Mouse (Mus musculus): ENCODE measurements around the gene Neurl3. TPM values are rescaled to one million over a fixed set of nuclear protein-coding genes. Genes with fewer than 3 reads are reported as not detected.

Neurl3 gene
- polyA plus RNA-seq, 1 experiment from 2014 or later, result 14.1 TPM

DNA sequence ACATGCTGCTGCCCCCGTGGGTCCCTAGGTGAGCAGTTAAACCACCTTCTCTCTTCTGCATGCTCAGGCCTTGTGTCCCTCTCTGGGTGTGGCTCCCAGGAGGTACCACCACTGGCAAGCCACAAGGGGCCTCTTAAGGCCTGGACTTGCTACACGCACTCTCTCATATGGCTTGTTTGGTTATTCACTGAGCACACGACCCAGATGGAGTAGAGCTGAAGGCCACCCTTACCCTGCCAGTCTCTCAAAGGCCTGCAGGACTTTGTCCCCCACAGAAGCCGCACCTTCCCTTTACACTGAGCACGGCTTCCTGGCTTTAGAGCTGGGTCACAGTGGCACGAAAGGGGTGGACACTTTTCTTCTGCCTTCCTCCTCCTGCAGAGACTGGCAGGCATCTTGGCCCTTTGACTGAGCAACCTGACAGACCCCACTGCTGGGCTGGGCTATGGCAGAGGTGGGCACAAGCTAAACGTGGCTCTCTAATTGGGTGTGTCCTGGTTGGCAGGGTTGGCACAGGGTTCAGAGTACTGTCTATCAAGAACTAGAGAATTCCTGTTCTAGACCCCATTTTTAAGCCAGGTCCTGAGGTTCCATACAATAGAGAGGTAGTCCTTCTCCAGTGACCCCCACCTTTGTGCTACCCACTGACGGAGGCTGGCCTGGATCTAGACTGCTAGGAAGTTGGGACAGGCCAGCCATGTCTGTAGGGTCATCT lies 2.8 kb downstream of the Neurl3 start:
- no peak for ATAC-seq (replicated peaks; ENCODE audit: low FRiP score, low read depth)
- Histone ChIP-seq H3K4me1 (replicated peaks; ENCODE audit: insufficient read depth, low read length) (peaks cover 38% of the 10 kb centered on the region), H3K4me3 (replicated peaks; ENCODE audit: low read depth, low read length) (0 out of 2 replicates have a peak overlapping the region, but pooled peaks have one; percentile 3)

DNA sequence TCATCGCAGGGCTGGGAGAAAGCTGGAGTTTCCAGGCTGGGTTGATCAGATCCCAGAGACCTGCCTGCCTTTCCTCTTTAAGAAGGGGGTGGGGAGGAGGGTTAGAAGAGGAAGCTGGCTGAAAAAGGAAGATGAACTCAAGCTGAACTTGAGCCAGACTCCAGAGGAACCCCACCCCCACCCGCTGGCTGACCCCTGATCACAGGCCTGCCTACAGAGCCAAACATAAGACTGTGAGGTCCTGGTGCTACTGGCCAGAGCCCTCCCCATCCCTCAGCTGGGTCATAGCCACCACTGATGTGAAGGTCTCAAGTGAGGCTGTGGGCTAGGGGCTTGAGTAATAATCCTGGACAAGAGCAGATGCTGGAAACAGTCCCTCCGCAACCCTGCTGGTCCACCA lies 3.8 kb downstream of the Neurl3 start:
- DNase-seq (ENCODE audit: low spot score) (peak; percentile 81), ATAC-seq (replicated peaks; ENCODE audit: low FRiP score, low read depth) (peak; percentile 11; the same call in 1 of the 2 replicates)
- Histone ChIP-seq H3K36me3 (ENCODE audit: insufficient read depth, low read length) (no peaks in the 10 kb centered on the region), H3K4me1 (replicated peaks; ENCODE audit: insufficient read depth, low read length) (peaks cover 38% of the 10 kb centered on the region), H3K9me3 (replicated peaks; ENCODE audit: low read length) (no peaks in the 10 kb centered on the region), H3K27ac (peak overlapping the region; percentile 86), H3K4me3 (replicated peaks; ENCODE audit: low read depth, low read length) (no peak overlapping the region), H3K9ac (ENCODE audit: low read depth, low read length) (no peak overlapping the region; the same call in 1 of the 2 replicates), H3K27me3 (ENCODE audit: insufficient read depth, low read length) (no peaks in the 10 kb centered on the region), H3K4me2 (ENCODE audit: low read length) (peak overlapping the region; percentile 1)
- WGBS, result 36% methylated on average over 3 of the region's 3 CpGs
- no peak for TF ChIP-seq CTCF (IDR thresholded peaks at IDR 0.05; ENCODE audit: low read depth)

More for the DNA sequence above, 2.8 kb downstream of the Neurl3 start:
- H3K4me2 ChIP-seq (ENCODE audit: low read length), result peak overlapping the region; percentile 47
- H3K27me3 ChIP-seq (ENCODE audit: insufficient read depth, low read length), result no peaks in the 10 kb centered on the region
- H3K9me3 ChIP-seq (replicated peaks; ENCODE audit: low read length), result no peaks in the 10 kb centered on the region
- H3K9ac ChIP-seq (ENCODE audit: low read depth, low read length), result no peak overlapping the region
- peak overlapping the region; percentile 86 for H3K27ac ChIP-seq
- DNase-seq (ENCODE audit: low spot score), result no peak
- H3K36me3 ChIP-seq (ENCODE audit: insufficient read depth, low read length), result no peaks in the 10 kb centered on the region
- WGBS, result 58% methylated on average over 8 of the region's 8 CpGs
- TF ChIP-seq CTCF (IDR thresholded peaks at IDR 0.05; ENCODE audit: low read depth), result no peak

DNA sequence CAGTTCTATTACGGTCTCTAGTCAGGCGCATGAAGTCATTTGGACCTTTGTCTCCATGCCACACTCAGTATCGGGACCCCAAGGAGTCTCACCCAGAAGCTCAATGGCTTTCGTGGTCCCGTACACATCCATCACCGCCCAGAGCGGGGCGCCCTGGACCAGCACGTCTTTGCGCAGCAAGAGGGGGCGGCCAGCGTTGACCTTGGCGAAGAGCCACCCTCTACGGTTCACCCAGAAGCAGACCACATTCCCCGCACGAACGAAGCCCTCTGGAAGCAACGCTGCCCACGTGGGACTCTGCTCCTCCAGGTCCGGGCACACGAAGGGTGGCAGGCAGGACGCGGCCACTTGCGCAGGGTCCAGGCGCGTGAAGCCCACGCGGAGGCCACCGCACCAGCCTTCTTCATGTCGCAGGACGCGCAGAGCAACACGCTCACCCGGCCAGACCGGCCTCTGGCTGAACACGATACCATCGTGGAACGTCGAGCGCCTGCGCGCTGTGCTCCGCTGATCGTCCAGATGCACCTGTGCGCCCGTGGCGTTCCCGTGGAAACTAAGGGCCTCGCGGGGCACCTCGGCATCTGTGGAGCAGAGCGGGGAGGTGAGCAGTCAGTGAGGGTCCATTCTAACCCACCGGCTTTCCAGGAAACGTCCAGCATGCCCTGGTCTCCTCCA lies 5.2 kb downstream of the Neurl3 start:
- Histone ChIP-seq H3K36me3 (ENCODE audit: insufficient read depth, low read length) (no peaks in the 10 kb centered on the region), H3K4me2 (ENCODE audit: low read length) (peak overlapping the region; percentile 41), H3K4me3 (replicated peaks; ENCODE audit: low read depth, low read length) (no peak overlapping the region), H3K9ac (ENCODE audit: low read depth, low read length) (peak overlapping the region; percentile 35; the same call in 1 of the 2 replicates), H3K27ac (no peak overlapping the region), H3K9me3 (replicated peaks; ENCODE audit: low read length) (no peaks in the 10 kb centered on the region), H3K27me3 (ENCODE audit: insufficient read depth, low read length) (no peaks in the 10 kb centered on the region), H3K4me1 (replicated peaks; ENCODE audit: insufficient read depth, low read length) (peaks cover 32% of the 10 kb centered on the region)
- WGBS, result 54% methylated on average over 54 of the region's 54 CpGs
- no peak for TF ChIP-seq CTCF (IDR thresholded peaks at IDR 0.05; ENCODE audit: low read depth)
- ATAC-seq (replicated peaks; ENCODE audit: low FRiP score, low read depth), result no peak
- no peak for DNase-seq (ENCODE audit: low spot score)

DNA sequence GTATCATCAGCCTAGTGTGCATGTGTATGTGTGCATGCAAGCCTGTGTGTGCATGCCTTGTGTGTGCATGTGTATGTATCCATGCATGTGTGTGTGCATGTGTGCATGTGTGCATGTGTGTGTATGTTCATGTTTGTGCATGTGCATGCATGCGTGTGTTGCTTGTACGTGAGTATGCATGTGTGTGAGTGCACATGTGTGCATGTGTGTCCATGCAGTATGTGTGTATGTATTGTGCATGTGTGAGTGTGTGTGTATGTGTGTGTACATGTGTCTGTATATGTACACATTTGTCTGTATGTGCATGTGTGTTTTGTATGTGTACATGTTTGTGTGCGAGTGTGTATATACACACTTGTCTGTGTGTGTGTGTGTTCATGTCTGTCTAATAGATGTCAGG lies 6.9 kb downstream of the Neurl3 start:
- H3K9ac ChIP-seq (ENCODE audit: low read depth, low read length), result no peak overlapping the region
- no peaks in the 10 kb centered on the region for H3K9me3 ChIP-seq (replicated peaks; ENCODE audit: low read length)
- no peak overlapping the region for H3K4me3 ChIP-seq (replicated peaks; ENCODE audit: low read depth, low read length)
- 96% methylated on average over 3 of the region's 3 CpGs for WGBS
- no peak overlapping the region for H3K27ac ChIP-seq
- no peak for TF ChIP-seq CTCF (IDR thresholded peaks at IDR 0.05; ENCODE audit: low read depth)
- ATAC-seq (replicated peaks; ENCODE audit: low FRiP score, low read depth) (no peak), DNase-seq (ENCODE audit: low spot score) (no peak)
- H3K36me3 ChIP-seq (ENCODE audit: insufficient read depth, low read length), result no peaks in the 10 kb centered on the region
- peaks cover 26% of the 10 kb centered on the region for H3K4me1 ChIP-seq (replicated peaks; ENCODE audit: insufficient read depth, low read length)
- H3K4me2 ChIP-seq (ENCODE audit: low read length), result no peak overlapping the region
- no peaks in the 10 kb centered on the region for H3K27me3 ChIP-seq (ENCODE audit: insufficient read depth, low read length)

DNA sequence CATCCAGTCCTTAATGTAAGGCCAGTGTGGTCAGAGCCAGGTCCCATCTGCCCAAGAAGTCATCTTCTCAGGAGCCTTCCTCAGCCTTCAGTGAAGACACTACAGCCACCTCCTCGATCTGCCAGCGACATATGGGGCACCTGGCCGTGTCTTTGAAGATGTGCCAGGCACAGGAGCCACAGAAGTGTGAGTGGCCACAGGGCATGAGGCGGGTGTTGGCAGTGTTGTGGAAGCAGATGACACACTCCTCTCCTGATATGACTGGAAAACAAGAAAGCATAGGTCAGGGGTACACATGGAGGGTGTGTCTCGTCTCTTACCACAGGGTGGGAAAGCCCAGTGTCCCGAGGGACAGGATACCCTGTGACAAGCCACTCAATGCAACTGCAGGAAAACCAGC lies 8.2 kb downstream of the Neurl3 start:
- H3K27me3 ChIP-seq (ENCODE audit: insufficient read depth, low read length), result no peaks in the 10 kb centered on the region
- H3K9ac ChIP-seq (ENCODE audit: low read depth, low read length), result no peak overlapping the region
- 88% methylated on average over 6 of the region's 6 CpGs for WGBS
- no peak overlapping the region for H3K4me2 ChIP-seq (ENCODE audit: low read length)
- TF ChIP-seq CTCF (IDR thresholded peaks at IDR 0.05; ENCODE audit: low read depth), result no peak
- no peaks in the 10 kb centered on the region for H3K9me3 ChIP-seq (replicated peaks; ENCODE audit: low read length)
- no peak overlapping the region for H3K27ac ChIP-seq
- peaks cover 18% of the 10 kb centered on the region for H3K4me1 ChIP-seq (replicated peaks; ENCODE audit: insufficient read depth, low read length)
- H3K4me3 ChIP-seq (replicated peaks; ENCODE audit: low read depth, low read length), result no peak overlapping the region
- no peak for ATAC-seq (replicated peaks; ENCODE audit: low FRiP score, low read depth)
- no peaks in the 10 kb centered on the region for H3K36me3 ChIP-seq (ENCODE audit: insufficient read depth, low read length)
- no peak for DNase-seq (ENCODE audit: low spot score)

DNA sequence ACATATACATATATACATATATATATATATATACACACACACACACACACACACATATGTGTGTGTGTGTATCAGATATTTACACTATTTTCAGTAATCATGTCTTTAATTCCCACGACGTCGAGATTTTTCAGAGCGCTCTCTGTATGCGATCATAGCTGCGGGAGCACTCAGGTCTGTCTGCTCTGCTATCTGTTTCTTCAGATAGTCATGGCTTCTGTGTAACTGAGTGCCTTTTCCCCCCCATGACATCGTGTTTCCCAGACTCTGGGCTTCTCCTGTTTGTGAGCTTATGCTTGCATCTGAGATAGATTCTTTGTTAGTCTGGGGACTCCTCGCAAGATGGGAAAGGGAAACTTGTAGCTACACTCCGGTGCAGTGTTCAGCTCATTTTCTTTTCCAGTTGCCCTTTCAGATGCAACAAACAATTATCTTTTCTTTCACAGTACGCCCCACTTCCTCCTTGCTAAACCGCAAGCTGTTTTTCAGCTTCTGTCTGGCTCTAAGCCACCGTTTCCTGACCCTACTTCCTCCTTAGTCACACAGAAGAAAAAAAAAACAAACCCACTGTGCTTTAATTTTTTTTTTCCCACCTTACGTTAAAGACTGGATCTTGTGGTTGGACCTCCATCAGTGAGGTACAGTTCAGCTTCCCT lies 10.5 kb downstream of the Neurl3 start:
- no peak for TF ChIP-seq CTCF (IDR thresholded peaks at IDR 0.05; ENCODE audit: low read depth)
- Histone ChIP-seq H3K4me2 (ENCODE audit: low read length) (peak overlapping the region; percentile 28), H3K9ac (ENCODE audit: low read depth, low read length) (no peak overlapping the region), H3K4me1 (replicated peaks; ENCODE audit: insufficient read depth, low read length) (peaks cover under 1% of the 10 kb centered on the region; the same call in 1 of the 2 replicates), H3K9me3 (replicated peaks; ENCODE audit: low read length) (no peaks in the 10 kb centered on the region), H3K27me3 (ENCODE audit: insufficient read depth, low read length) (no peaks in the 10 kb centered on the region), H3K36me3 (ENCODE audit: insufficient read depth, low read length) (no peaks in the 10 kb centered on the region), H3K27ac (peak overlapping the region; percentile 81), H3K4me3 (replicated peaks; ENCODE audit: low read depth, low read length) (no peak overlapping the region)
- 42% methylated on average over 13 of the region's 13 CpGs for WGBS
- peak; percentile 87 for DNase-seq (ENCODE audit: low spot score)
- ATAC-seq (replicated peaks; ENCODE audit: low FRiP score, low read depth), result no peak
